In genomic region chr17:3415580-3415979, GRCm38 (mm10) we compare ENCODE assay signal across 10 mouse cellular contexts.
A peak's percentile ranks its signal among the peaks of the same experiment; 100 is the strongest.
DNase-seq lines count a peak whose midpoint lies in the region; ATAC-seq lines count a peak whose summit lies in the region.
"Had no signal": no experiment of that assay in that cellular context is flagged by ENCODE, and none has a peak within 500 bp of the region (broad histone marks: within the 10 kb centered on the region; RNA-seq: fewer than 3 reads in every experiment).

No protein-coding gene starts in this region.

- peak; percentile 60 for DNase-seq in left cerebral cortex, postnatal 4 days
- no peak for DNase-seq in left cerebral cortex, adult 11 months (ENCODE audit: low spot score)
- peak; percentile 73 to 77 for DNase-seq in adrenal gland, postnatal 36 days
- DNase-seq in heart, adult 9 months (ENCODE audit: low spot score in 2 of 2), result peak; percentile 39 to 42
- DNase-seq in lung, postnatal 14 days, result peak; percentile 63
- DNase-seq in forebrain, embryonic 11.5 days (ENCODE audit: low spot score), result no peak
- no peak for DNase-seq in thymus, postnatal 36 days

- intact Hi-C loops in left cerebral cortex, postnatal 4 days (cut with DNase I), result no loop called here

- H3K36me3 ChIP-seq in forebrain, embryonic 11.5 days (ENCODE audit: control insufficient read depth, insufficient read depth, low read length), result no peaks in the 10 kb centered on the region
- H3K36me3 ChIP-seq: G1E had no signal

- no peaks in the 10 kb centered on the region for H3K9me3 ChIP-seq in forebrain, embryonic 11.5 days (ENCODE audit: control insufficient read depth, low read length)
- H3K9me3 ChIP-seq: G1E had no signal

- no peak for ATAC-seq in erythroid progenitor cell, adult 5-6 weeks (replicated peaks; ENCODE audit: low FRiP score, poor library complexity, severe bottlenecking)
- no peak for ATAC-seq in forebrain, embryonic 11.5 days (replicated peaks; ENCODE audit: low FRiP score)

- H3K4me2 ChIP-seq in forebrain, embryonic 11.5 days (ENCODE audit: low read depth, low read length, severe bottlenecking), result no peak overlapping the region

- H3K9ac ChIP-seq in forebrain, embryonic 11.5 days (ENCODE audit: low read length), result no peak overlapping the region
- H3K9ac ChIP-seq: liver, embryonic 14.5 days had no signal

- peaks cover 36% of the 10 kb centered on the region for H3K27me3 ChIP-seq in forebrain, embryonic 11.5 days (ENCODE audit: control insufficient read depth, insufficient read depth, low read length)

- no peaks in the 10 kb centered on the region for H3K4me1 ChIP-seq in forebrain, embryonic 11.5 days (replicated peaks; ENCODE audit: control insufficient read depth, insufficient read depth, low read length)

- no peak overlapping the region for H3K4me3 ChIP-seq in forebrain, embryonic 11.5 days (ENCODE audit: low read depth, low read length)

- WGBS in forebrain, embryonic 11.5 days, result 86% methylated on average over 3 of the region's 3 CpGs

- no peak overlapping the region for H3K27ac ChIP-seq in forebrain, embryonic 11.5 days (ENCODE audit: low read depth, low read length)
- H3K27ac ChIP-seq: liver, embryonic 14.5 days had no signal

Comparison
In these comparisons a context has a peak if more than half of its experiments do, and no peak if none do; other contexts are left out.
1. DNase-seq: peak in left cerebral cortex, postnatal 4 days (single experiment), adrenal gland, postnatal 36 days (2 of 2), heart, adult 9 months (2 of 2) and lung, postnatal 14 days (single experiment); none in left cerebral cortex, adult 11 months (single experiment), forebrain, embryonic 11.5 days (single experiment) and thymus, postnatal 36 days (0 of 2).